Mouse (Mus musculus) brain, embryonic 14.5 days (tissue): ENCODE results near the gene Oas3.
"Not testable (repeated sequence)": the region's sequence is repeated elsewhere in the genome, so short reads cannot be mapped to it uniquely, and the experiment has no call there.

Experiments used
- CTCF ChIP-seq: fragments of 200-500 bp; IDR thresholded peaks from 2 replicates; pipeline ENCODE4 v1.5.1; 2012; ENCODE audit warnings: inconsistent platforms, mild to moderate bottlenecking, moderate library complexity, borderline replicate concordance; ENCODE audit not compliant: insufficient read depth, insufficient read length; ENCODE audit errors: extremely low read depth
- POLR2A ChIP-seq: fragments of 200-500 bp; IDR thresholded peaks from 2 replicates; pipeline ENCODE4 v1.6.1; 2012; ENCODE audit warnings: mild to moderate bottlenecking, inconsistent platforms, borderline replicate concordance; ENCODE audit not compliant: poor library complexity, insufficient read depth, insufficient read length, severe bottlenecking; ENCODE audit errors: extremely low read depth

GRCm38 (mm10) chr5:120798147-120798546, 20.7 kb upstream of the Oas3 start:
- not testable (repeated sequence) for TF ChIP-seq POLR2A, CTCF
